Mouse (Mus musculus) limb, embryonic 13.5 days (tissue): Measurements from ENCODE around the gene G530012D18Rik. TPM values are rescaled to one million over a fixed set of nuclear protein-coding genes. Genes with fewer than 3 reads are reported as not detected.
"Not testable (repeated sequence)": the region's sequence is repeated elsewhere in the genome, so short reads cannot be mapped to it uniquely, and the experiment has no call there.

Experiments
- ATAC-seq: fragments of 200-750 bp; cut with Nextera tagmentation; 2 replicates; pipeline ENCODE4 v1.8.0; 2017; ENCODE audit warnings: low read depth, moderate number of reproducible peaks, moderate TSS enrichment; ENCODE audit not compliant: low FRiP score
- H3K27ac ChIP-seq: fragments of 300-500 bp; sonication (generic); 2 replicates; pipeline ENCODE4 v1.5.1; 2015; ENCODE audit warnings: inconsistent platforms, mild to moderate bottlenecking, moderate library complexity
- H3K27me3 ChIP-seq: fragments of 300-500 bp; sonication (generic); 2 replicates; pipeline ENCODE4 v1.6.1; 2015; ENCODE audit warnings: mild to moderate bottlenecking, inconsistent platforms
- H3K36me3 ChIP-seq: fragments of 300-500 bp; sonication (generic); 2 replicates; pipeline ENCODE4 v1.6.1; 2015; ENCODE audit warnings: inconsistent platforms, mild to moderate bottlenecking, moderate library complexity
- H3K4me1 ChIP-seq: fragments of 300-500 bp; sonication (generic); 2 replicates; pipeline ENCODE4 v1.6.1; 2015; ENCODE audit warnings: inconsistent platforms
- H3K4me2 ChIP-seq: fragments of 300-500 bp; sonication (generic); replicated peaks from 2 replicates; pipeline ENCODE4 v1.6.1; 2015; ENCODE audit warnings: inconsistent platforms, mild to moderate bottlenecking, moderate library complexity
- H3K4me3 ChIP-seq: fragments of 300-500 bp; sonication (generic); 2 replicates; pipeline ENCODE4 v1.5.1; 2015; ENCODE audit warnings: moderate library complexity, mild to moderate bottlenecking, inconsistent platforms
- H3K9ac ChIP-seq: fragments of 300-500 bp; sonication (generic); 2 replicates; pipeline ENCODE4 v1.6.1; 2015; ENCODE audit warnings: mild to moderate bottlenecking, inconsistent platforms
- H3K9me3 ChIP-seq: fragments of 300-500 bp; sonication (generic); 2 replicates; pipeline ENCODE4 v1.6.1; 2016; ENCODE audit warnings: inconsistent platforms
- WGBS: fragments of 180-500 bp; shearing (Covaris S2); methylation state at CpG from one replicate; pipeline ENCODE4 v1.1.7; 2015; 5-methylcytosine and 5-hydroxymethylcytosine counted together
- polyA plus RNA-seq: library from polyadenylated mRNA; unstranded; fragments of >200 nt; fragmentation: Nextera tagmentation; extraction: Ambion mirVana; gene quantifications from 2 replicates; pipeline ENCODE4 v1.2.1, GENCODE M21; 2015

The G530012D18Rik gene
- polyA plus RNA-seq, 1 experiment from 2014 or later = not detected

- H3K9ac ChIP-seq, H3K36me3 ChIP-seq, H3K27ac ChIP-seq, H3K4me2 ChIP-seq, ATAC-seq, H3K27me3 ChIP-seq, H3K4me1 ChIP-seq, H3K4me3 ChIP-seq, H3K9me3 ChIP-seq: not testable (repeated sequence)
- 78% methylated on average over 1 of the region's 2 CpGs for WGBS
Observed at GRCm38 (mm10) chr1:85588697-85589096, 13.2 kb downstream of the G530012D18Rik start.

DNA sequence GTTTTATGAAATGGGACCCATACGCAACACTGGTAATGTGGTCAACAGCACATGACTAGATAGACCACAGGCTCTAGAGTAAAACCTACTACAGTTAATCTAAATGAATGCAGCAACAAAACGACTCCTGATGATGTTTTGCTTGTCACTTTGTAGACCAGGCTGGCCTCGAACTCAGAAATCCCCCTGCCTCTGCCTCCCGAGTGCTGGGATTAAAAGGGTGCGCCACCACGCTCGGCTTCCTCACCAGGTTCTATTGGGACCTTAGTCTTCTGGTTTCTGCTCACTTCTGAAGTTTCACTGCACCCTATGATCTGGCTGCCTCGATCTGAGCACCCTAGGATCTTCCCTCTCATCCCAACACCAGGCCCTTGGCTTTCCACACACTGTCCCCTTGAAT lies 17.1 kb downstream of the G530012D18Rik start:
- not testable (repeated sequence) for H3K4me1 ChIP-seq, H3K27ac ChIP-seq, H3K36me3 ChIP-seq, H3K4me3 ChIP-seq, H3K4me2 ChIP-seq, ATAC-seq, H3K9me3 ChIP-seq, H3K9ac ChIP-seq, H3K27me3 ChIP-seq
- WGBS = 80% methylated on average over 8 of the region's 8 CpGs

GRCm38 (mm10) chr1:85598271-85599012 lies 23.0 kb downstream of the G530012D18Rik start, which contains the start of gene Sp110:
Gene Sp110, minus strand, starts transcription at chr1:85598817.
- not testable (repeated sequence) for H3K9me3 ChIP-seq, ATAC-seq, H3K36me3 ChIP-seq, H3K4me3 ChIP-seq, H3K27me3 ChIP-seq, H3K9ac ChIP-seq, H3K4me2 ChIP-seq, H3K27ac ChIP-seq, H3K4me1 ChIP-seq
- whole genome bisulfite sequencing = 72% methylated on average over 17 of the region's 17 CpGs

DNA sequence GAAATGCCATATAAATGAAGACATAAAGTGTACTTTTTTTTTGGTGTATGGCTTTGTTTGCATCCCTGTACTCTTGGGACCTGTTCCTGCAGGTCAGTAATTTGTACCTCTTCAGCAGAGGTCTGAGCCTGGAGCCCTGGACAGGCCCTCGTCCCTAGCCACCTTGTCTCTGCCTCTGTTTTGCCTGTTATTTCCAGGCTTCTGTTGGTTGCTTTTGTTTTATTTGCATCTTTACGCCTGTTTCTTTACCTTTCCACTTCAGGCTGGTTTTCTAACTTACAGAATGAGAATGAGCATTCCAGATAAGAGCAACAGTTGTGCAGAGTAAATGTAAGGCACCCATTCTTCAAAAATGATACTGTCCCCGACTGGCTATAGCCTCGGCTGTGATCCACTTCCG lies 24.6 kb downstream of the G530012D18Rik start, which contains the start of gene Sp140:
Sp140 (plus strand) TSS at position 301 of the 400 bp plus-strand sequence.
- H3K4me1 ChIP-seq, H3K27me3 ChIP-seq, H3K27ac ChIP-seq, H3K4me2 ChIP-seq, ATAC-seq, H3K9ac ChIP-seq, H3K9me3 ChIP-seq, H3K4me3 ChIP-seq, H3K36me3 ChIP-seq: not testable (repeated sequence)
- no CpG with 5 or more reads among the region's 5 CpGs for WGBS

DNA sequence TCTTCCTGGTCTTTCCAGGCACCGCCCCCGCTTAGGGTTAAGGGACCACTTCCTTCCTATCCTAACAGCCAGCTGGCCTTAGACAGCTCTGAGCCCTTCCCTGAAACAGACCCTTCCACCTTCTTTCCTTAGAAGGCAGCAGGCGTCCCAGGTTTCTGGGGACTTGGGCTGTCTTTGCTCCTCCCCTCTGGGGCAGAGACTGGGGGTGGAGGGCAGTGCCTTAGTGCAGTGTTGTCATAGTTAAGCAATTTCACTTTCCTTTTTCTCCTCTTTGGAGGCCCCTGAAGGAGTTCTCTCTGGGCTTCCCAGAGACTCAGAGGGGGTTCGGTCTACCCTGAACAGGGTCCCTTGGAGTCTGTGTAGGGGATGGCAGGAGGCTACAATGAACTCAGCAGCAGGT lies 25.3 kb downstream of the G530012D18Rik start:
- not testable (repeated sequence) for H3K9me3 ChIP-seq, H3K4me3 ChIP-seq, ATAC-seq, H3K4me1 ChIP-seq, H3K36me3 ChIP-seq, H3K9ac ChIP-seq, H3K27ac ChIP-seq, H3K4me2 ChIP-seq, H3K27me3 ChIP-seq
- WGBS = 58% methylated on average over 4 of the region's 4 CpGs

- not testable (repeated sequence) for H3K36me3 ChIP-seq, H3K27me3 ChIP-seq, ATAC-seq, H3K4me3 ChIP-seq, H3K27ac ChIP-seq, H3K4me2 ChIP-seq, H3K9me3 ChIP-seq, H3K9ac ChIP-seq, H3K4me1 ChIP-seq
- 67% methylated on average over 1 of the region's 1 CpGs for WGBS
Observed at GRCm38 (mm10) chr1:85604341-85604740, 28.9 kb downstream of the G530012D18Rik start.

- not testable (repeated sequence) for H3K4me1 ChIP-seq, H3K27ac ChIP-seq, H3K9me3 ChIP-seq, ATAC-seq, H3K4me2 ChIP-seq, H3K27me3 ChIP-seq, H3K36me3 ChIP-seq, H3K4me3 ChIP-seq, H3K9ac ChIP-seq
- WGBS = 82% methylated on average over 3 of the region's 4 CpGs
Observed at GRCm38 (mm10) chr1:85608361-85608760, 32.9 kb downstream of the G530012D18Rik start.

DNA sequence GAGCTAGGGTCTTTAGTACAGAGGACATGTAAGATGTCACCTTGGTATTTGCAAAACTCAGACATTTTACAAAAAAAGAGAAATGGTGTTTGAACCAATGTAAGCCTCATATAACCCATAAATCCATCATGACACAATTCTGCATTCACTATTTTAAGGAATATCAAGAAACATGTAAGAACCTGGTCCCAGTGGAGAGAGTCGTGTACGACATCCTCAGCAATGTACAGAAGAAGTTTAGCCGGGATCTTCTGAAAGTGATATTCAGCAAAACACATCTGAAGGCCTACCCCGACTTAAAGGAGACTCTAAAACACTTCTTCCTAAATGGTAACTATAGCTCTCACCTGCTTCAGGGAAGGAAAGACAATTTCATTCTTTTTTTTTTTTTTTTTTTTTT lies 35.1 kb downstream of the G530012D18Rik start:
- not testable (repeated sequence) for H3K27ac ChIP-seq, H3K9me3 ChIP-seq, H3K4me3 ChIP-seq, ATAC-seq, H3K4me2 ChIP-seq, H3K27me3 ChIP-seq, H3K36me3 ChIP-seq, H3K4me1 ChIP-seq, H3K9ac ChIP-seq
- no CpG with 5 or more reads among the region's 4 CpGs for WGBS

DNA sequence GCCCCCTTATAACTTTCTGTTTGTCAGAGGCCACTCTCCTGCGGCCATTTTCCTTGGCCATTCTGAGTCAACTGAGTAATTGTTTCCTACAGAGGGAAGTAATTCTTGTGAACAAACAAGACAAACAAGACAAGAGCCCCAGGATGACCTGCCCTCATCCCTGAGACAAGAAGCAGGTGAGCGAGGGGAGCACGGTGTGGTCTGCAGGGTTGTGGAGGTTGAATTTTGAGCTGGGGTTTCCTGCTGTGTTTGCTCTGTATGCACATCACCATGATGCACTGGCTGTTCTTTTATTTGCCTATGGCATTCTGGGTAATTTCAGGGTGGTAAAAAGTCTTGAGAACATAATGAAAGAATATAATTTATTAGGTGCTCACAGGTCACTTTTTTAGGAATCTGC lies 39.6 kb downstream of the G530012D18Rik start:
- ATAC-seq, H3K9me3 ChIP-seq, H3K9ac ChIP-seq, H3K27ac ChIP-seq, H3K36me3 ChIP-seq, H3K27me3 ChIP-seq, H3K4me1 ChIP-seq, H3K4me2 ChIP-seq, H3K4me3 ChIP-seq: not testable (repeated sequence)
- 90% methylated on average over 3 of the region's 3 CpGs for WGBS

GRCm38 (mm10) chr1:85615819-85616218 lies 40.3 kb downstream of the G530012D18Rik start:
- 55% methylated on average over 3 of the region's 3 CpGs for whole genome bisulfite sequencing

GRCm38 (mm10) chr1:85617161-85617560 lies 41.7 kb downstream of the G530012D18Rik start:
- not testable (repeated sequence) for H3K27ac ChIP-seq, H3K9me3 ChIP-seq, H3K4me1 ChIP-seq, H3K9ac ChIP-seq, H3K27me3 ChIP-seq, H3K4me3 ChIP-seq, H3K36me3 ChIP-seq, ATAC-seq, H3K4me2 ChIP-seq
- WGBS = 64% methylated on average over 4 of the region's 5 CpGs

More at GRCm38 (mm10) chr1:85615819-85616218, 40.3 kb downstream of the G530012D18Rik start:
- H3K36me3 ChIP-seq, H3K9me3 ChIP-seq, ATAC-seq, H3K4me2 ChIP-seq, H3K9ac ChIP-seq, H3K27ac ChIP-seq, H3K4me1 ChIP-seq, H3K4me3 ChIP-seq, H3K27me3 ChIP-seq: not testable (repeated sequence)

DNA sequence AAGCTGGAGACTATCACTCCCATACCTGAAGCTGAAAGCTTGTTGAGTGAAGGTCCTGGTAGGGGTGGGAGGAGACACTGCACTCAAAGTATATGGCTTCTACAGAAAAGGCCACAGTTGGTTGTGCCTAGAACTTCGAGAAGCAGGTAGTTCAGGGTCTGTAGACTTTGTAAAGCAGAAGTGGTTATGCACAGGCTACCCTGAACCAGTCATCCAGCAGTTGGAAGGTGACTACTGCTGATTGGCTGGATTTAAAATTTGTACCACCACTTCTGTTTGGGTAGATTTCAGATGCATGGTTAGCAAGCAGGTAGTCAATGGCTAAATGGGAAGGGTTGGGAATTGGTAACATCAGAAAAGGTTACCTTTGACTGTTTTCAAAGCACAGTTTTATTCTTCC lies 43.2 kb downstream of the G530012D18Rik start:
- not testable (repeated sequence) for ATAC-seq, H3K4me3 ChIP-seq

More for the DNA sequence above, 43.2 kb downstream of the G530012D18Rik start:
- H3K4me2 ChIP-seq, H3K27me3 ChIP-seq, H3K9ac ChIP-seq, H3K4me1 ChIP-seq, H3K9me3 ChIP-seq, H3K36me3 ChIP-seq, H3K27ac ChIP-seq: not testable (repeated sequence)
- 36% methylated on average over 1 of the region's 1 CpGs for WGBS
